Mouse (Mus musculus) gastrocnemius, postnatal 14 days (tissue): Measurements from ENCODE around the gene Aebp2. TPM values are rescaled to one million over a fixed set of nuclear protein-coding genes. Genes with fewer than 3 reads are reported as not detected.
"Not testable (repeated sequence)": the region's sequence is repeated elsewhere in the genome, so short reads cannot be mapped to it uniquely, and the experiment has no call there.

Experiments used
- DNase-seq: peaks from one replicate; pipeline ENCODE4 v3.0.0; 2021; ENCODE audit warnings: mixed read lengths
- intact Hi-C: fragments of 180-260 bp; cut with DNase I; formaldehyde crosslinking; loops from one replicate; pipeline ENCODE4 v1.15.1; 2025; ENCODE audit warnings: low total_unique reads
- total RNA-seq, 2 experiments: library from RNA; stranded (reverse); gene quantifications; 2 replicates each; pipeline ENCODE4 v1.2.3; 2021

Aebp2 gene
- total RNA-seq, 2 experiments from 2014 or later: 29.9 to 32.0 TPM

DNA sequence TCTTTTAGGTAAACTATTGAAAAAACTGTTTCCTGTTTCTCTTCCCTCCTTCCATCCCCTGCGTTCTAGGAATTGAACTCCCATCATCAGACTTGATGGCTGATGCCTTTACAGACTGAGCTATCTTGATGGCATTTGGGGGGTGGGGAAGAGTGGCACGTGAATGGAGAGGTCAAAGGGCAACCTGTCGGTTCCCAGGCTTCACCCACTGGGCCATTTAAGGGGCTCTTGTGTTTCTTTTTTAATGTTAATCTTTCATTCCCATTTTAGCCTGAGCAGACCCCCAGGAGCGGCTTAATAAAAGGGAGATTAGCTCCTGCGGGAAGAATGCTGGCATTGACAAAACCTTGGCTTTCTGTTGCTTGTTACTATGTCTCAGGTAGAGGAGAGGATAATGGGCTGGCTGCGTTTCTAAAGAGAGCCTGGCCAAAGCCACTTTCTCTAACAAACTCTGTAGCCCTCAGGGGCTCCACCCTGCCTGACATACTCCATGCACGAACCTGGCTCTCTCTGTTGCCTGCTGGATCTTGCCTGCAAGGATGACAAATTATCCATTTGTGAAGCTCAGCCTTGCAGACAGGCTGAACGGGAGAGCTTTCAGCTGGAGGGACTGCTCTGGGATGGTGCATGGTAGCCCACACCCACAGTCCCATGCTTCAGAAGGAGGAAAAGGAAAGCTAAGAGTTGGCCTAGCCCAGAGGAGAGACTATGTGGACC lies 19.1 kb upstream of the Aebp2 start:
- no peak for DNase-seq
- intact Hi-C loops: no loop called here

DNA sequence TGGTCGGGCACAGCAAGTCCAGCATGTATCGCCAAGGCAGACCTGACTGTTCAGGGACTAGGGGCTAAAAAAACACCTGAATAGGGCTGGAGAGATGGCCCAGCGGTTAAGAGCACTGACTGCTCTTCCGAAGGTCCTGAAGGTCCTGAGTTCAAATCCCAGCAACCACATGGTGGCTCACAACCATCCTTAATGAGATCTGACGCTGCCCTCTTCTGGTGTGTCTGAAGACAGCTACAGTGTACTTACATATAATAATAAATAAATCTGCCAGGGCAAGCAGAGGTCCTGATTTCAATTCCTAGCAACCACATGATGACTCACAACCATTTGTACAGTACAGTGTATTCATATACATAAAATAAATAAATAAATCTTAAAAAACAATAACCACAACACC lies 17.3 kb upstream of the Aebp2 start:
- DNase-seq, intact Hi-C loops: not testable (repeated sequence)

DNA sequence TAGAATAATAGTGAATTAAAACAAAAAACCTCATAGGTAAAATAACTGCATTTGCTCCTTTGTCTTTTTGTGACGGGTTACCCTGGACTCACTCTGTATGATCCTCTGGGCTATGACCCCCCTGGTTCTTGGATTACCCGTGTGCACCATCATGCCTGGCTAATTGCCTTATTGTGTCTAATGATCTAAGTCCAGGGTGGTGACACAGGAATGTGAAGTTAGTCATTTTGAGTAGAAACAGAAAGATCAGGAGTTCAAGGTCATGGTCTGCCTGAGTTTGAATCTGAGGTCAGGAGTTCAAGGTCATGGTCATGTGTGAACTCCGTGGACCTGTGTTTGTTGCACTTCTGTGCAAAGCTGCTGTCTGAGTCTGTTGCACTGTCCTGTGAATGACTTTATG lies 16.7 kb upstream of the Aebp2 start:
- no peak for DNase-seq
- intact Hi-C loops: no loop called here

DNA sequence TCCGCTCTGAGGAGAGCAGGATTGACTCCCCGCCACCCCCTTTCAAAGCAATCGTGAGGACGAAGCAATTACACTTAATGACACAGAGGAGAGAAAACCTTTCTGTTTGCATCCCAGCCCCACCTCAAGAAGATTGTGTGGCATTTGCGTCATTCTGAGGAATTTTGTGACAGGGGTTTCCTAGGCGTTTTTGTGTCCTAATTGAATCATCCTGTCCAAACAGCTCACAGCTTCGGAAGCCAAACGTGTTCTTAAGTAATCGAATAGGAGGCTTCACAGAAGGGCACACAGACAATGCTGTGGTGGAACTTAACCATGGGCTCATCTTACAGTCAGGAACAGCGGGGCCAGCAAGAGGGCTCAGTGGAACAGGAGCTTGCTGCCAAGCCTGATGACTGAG lies 15.9 kb upstream of the Aebp2 start:
- no peak for DNase-seq
- intact Hi-C loops: no loop called here

DNA sequence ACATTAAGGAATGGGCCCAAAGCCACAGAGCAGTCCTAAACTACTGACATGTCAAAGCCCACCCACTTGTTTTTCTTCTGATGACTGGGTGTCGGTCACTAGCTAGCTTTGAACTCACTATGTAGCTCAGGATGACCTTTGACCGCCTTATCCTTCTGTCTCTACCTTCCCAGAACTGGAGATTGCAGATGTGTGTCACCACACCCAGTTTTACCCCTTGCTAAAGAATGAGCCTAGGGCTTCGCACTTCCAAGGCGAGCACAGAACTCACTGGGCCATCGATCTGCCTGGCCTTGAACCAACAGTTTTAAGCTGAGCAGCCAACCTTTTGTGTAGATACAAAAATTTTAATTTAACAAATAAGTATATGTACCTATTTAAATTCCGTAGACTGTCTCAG lies 13.8 kb upstream of the Aebp2 start:
- intact Hi-C loops: no loop called here

GRCm38 (mm10) chr6:140609533-140609932 lies 12.9 kb upstream of the Aebp2 start:
- intact Hi-C loops: no loop called here
- no peak for DNase-seq

More for the DNA sequence above, 13.8 kb upstream of the Aebp2 start:
- no peak for DNase-seq

GRCm38 (mm10) chr6:140610117-140610516 lies 12.3 kb upstream of the Aebp2 start:
- intact Hi-C loops: no loop called here
- DNase-seq: no peak

GRCm38 (mm10) chr6:140611282-140611681 lies 11.2 kb upstream of the Aebp2 start:
- intact Hi-C loops: no loop called here
- DNase-seq: no peak

DNA sequence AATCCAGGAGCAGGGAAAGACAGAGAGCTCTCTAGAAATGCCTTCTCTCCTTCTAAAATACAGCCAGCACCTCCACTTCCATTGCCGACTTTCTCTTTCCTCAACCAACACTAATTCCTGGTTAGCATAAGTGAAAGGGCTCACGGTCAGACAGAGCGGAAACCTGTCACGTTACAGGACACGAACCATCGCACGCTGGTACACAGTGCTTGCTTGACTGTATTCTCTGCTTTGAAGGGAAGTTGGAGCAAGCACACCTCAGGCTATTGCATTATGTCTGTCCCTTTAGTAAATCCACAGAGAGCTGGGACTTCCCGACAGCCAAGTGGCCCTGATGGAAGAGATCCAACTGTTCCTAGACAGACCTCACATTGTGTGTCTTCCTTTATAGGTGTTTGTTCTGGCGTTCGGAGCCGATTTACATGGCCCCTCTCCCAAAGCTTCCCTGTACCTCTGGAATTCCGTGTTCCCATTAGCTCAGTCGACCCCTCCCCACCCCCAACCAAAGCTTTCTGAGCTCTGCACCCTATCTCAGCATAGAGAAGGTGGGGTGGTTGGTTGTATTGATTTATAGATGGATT lies 10.5 kb upstream of the Aebp2 start:
- intact Hi-C loops: no loop called here
- no peak for DNase-seq

- intact Hi-C loops: no loop called here
- DNase-seq: no peak
These were observed 8.6 kb upstream of the Aebp2 start for GRCm38 (mm10) chr6:140613822-140614221.

GRCm38 (mm10) chr6:140614711-140615110 lies 7.8 kb upstream of the Aebp2 start:
- intact Hi-C loops: no loop called here
- DNase-seq: no peak

GRCm38 (mm10) chr6:140620531-140621349 lies 1.7 kb upstream of the Aebp2 start:
- intact Hi-C loops: no loop called here
- DNase-seq: no peak

DNA sequence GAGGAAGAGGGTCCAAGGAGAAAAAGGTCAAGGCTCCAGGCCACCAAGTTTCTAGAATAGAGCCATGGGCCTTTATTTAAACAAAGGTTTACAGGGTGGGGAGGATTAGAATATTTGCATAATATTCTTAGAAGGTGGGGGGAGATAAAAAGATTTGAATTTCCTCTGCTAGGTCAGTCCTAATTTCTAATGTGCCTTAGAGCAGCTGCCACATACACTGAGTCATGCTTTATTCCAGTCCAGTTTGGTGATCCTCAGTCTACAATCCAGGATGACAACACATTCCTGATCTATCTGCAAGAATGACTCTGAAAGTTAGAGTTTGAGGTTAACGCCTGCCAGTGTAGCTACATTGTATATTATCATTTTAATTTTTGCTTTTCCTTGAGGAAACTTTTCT lies 841 bp upstream of the Aebp2 start:
- intact Hi-C loops: no loop called here

GRCm38 (mm10) chr6:140623226-140624095 lies 998 bp downstream of the Aebp2 start:
- peak; percentile 94 for DNase-seq
- intact Hi-C loops: no loop called here

More for the DNA sequence above, 841 bp upstream of the Aebp2 start:
- DNase-seq: no peak

GRCm38 (mm10) chr6:140624096-140625051 lies 1.9 kb downstream of the Aebp2 start:
- intact Hi-C loops: no loop called here
- peak; percentile 43 for DNase-seq

DNA sequence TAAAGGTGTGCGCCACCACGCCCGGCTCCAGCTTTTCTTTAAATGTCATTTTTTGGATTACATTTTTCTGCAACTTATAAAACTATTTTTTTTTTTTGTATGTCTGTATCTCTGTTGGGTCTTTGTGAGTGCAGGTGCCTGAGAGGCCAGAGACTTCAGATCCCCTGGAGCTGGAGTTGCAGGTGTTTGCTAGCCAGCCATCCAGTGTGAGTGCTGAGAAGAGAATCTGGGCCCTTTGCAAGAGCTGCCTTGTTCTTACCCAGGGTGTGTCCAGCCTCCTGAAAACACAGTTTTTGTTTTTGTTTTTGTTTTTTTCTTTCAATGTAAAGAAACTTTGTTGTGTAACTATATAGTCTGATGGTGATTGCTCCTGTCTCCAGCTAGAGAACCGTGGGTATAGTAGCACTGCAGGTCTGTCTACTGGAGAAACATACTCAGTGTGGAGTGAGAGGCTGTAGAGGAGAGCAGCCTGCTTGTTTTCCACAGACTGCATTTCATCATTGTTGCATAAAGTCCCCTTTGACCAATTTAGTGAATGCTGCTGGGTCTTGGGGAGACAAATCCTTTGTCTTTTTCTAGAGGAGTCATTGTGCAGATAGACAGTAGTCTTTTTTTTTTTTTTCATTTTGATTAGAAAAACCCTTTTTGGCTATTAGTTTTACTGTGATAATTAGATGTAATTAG lies 6.9 kb downstream of the Aebp2 start:
- DNase-seq: no peak
- intact Hi-C loops: no loop called here

GRCm38 (mm10) chr6:140630306-140630705 lies 7.8 kb downstream of the Aebp2 start:
- DNase-seq: no peak
- intact Hi-C loops: no loop called here

- no peak for DNase-seq
These were observed 11.2 kb downstream of the Aebp2 start for GRCm38 (mm10) chr6:140633616-140634015.

More at GRCm38 (mm10) chr6:140633616-140634015, 11.2 kb downstream of the Aebp2 start:
- intact Hi-C loops: no loop called here
